Mouse (Mus musculus) left cerebral cortex, adult 8-10 months (tissue): ENCODE results near the gene Prickle3. TPM values are rescaled to one million over a fixed set of nuclear protein-coding genes. Genes with fewer than 3 reads are reported as not detected.
"Not testable (repeated sequence)": the region's sequence is repeated elsewhere in the genome, so short reads cannot be mapped to it uniquely, and the experiment has no call there.

Experiments
- DNase-seq, 2 experiments: peaks; one replicate each; pipeline ENCODE4 v3.0.0; 2022; ENCODE audit warnings: low spot score in 2 of 2
- total RNA-seq, 4 experiments: library from RNA; stranded (reverse); gene quantifications; 2 replicates each; pipeline ENCODE4 v1.2.4; 2022

Gene Prickle3
- total RNA-seq, 4 experiments from 2014 or later: 1.7 to 2.9 (median 2.6) TPM

- no peak for DNase-seq
Observed at GRCm38 (mm10) chrX:7670921-7671623, 14.0 kb downstream of the Prickle3 start, which contains the start of gene Plp2. Gene Plp2 (minus strand): TSS chrX:7671390.

DNA sequence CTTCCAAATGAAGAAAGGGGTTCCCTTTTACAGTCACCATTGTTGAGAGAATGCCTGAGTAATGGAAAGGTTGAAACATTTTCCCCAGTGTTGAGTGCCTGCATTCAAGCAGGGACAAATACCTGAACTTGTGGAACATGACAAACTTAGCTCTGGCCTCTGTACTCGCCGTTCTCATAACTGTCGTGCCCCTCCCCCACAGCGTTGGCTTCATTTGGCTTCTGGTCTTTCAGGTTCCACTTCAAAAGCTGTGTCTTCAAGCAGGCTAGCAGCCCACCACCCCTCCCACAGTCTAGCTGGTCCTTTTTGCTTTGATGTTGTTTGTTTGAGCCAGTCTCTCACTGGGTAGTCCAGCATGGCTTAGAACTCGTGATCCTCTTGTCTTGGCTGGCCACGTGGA is 15.7 kb downstream of the Prickle3 start:
- no peak for DNase-seq

- DNase-seq: no peak
Observed at GRCm38 (mm10) chrX:7673578-7674281, 16.7 kb downstream of the Prickle3 start.

GRCm38 (mm10) chrX:7674284-7675000 is 17.4 kb downstream of the Prickle3 start:
- no peak for DNase-seq

GRCm38 (mm10) chrX:7675001-7675380 is 17.9 kb downstream of the Prickle3 start:
- DNase-seq: no peak

GRCm38 (mm10) chrX:7678986-7679385 is 21.9 kb downstream of the Prickle3 start:
- DNase-seq: no peak

- peak; percentile 72 to 75 for DNase-seq
Observed at GRCm38 (mm10) chrX:7679405-7680056, 22.5 kb downstream of the Prickle3 start.

GRCm38 (mm10) chrX:7680057-7680412 is 23.0 kb downstream of the Prickle3 start:
- DNase-seq: no peak

GRCm38 (mm10) chrX:7680864-7681263 is 23.8 kb downstream of the Prickle3 start, which contains the start of gene Magix:
Gene Magix (minus strand): TSS chrX:7681251.
- no peak for DNase-seq

GRCm38 (mm10) chrX:7688321-7688720 is 31.3 kb downstream of the Prickle3 start:
- no peak for DNase-seq

- no peak for DNase-seq
Observed at GRCm38 (mm10) chrX:7690486-7690885, 33.4 kb downstream of the Prickle3 start.

DNA sequence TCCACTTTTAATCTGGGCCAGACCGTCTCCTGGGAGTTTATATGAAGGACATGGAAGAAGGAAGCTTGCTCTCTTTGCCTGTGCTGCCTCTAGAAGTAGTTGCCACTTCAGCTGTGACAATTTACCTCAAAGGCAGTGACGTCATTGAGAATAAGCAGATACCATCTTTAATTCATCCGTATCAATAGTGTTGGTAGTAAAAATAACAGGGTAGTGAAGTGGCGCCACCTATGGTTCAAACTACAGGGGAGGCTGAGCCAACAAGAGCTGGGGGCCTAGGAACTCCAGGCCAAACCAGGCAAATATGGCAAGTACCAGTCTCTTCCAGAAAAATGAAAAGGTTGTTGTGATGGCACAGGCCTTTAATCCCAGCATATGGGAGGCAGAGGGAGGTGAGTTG is 35.8 kb downstream of the Prickle3 start:
- no peak for DNase-seq

- DNase-seq: no peak
Observed at GRCm38 (mm10) chrX:7696520-7696919, 39.5 kb downstream of the Prickle3 start.

DNA sequence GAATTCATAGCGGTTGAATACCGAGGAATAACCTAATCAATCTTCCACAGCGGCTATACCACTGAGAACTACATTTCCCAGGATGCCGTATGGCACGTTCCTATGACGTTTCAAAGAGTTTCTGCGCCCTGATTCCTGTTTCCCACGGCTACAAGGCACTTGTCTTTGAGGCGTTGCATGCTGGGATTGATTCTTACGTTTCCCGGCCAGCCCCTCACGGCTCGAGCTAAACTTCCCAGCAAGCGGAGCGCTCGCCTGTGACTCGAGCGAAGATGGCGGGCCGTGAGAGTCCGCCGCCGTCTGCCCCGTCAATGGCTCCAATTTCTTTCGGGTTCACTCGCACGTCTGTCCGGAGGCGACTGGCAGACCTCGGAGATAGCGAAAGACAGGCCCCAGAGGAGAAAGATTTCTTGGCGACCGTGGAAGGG is 39.9 kb downstream of the Prickle3 start, which contains the start of gene Gpkow:
Gene Gpkow, plus strand, starts transcription at position 178 of the 428 bp plus-strand sequence.
- DNase-seq: peak; percentile 49 to 86

- DNase-seq: not testable (repeated sequence)
Observed at GRCm38 (mm10) chrX:7713764-7714134, 56.7 kb downstream of the Prickle3 start.

GRCm38 (mm10) chrX:7714135-7714899 is 57.3 kb downstream of the Prickle3 start, which contains the start of gene Wdr45:
Gene Wdr45 (plus strand): TSS chrX:7714333.
- DNase-seq: peak; percentile 78 to 95

- DNase-seq: not testable (repeated sequence)
Observed at GRCm38 (mm10) chrX:7716058-7716457, 59.0 kb downstream of the Prickle3 start.
